Mouse (Mus musculus) gastrocnemius, postnatal 4 days (tissue): Measurements from ENCODE around the gene Qrich1. TPM values are rescaled to one million over a fixed set of nuclear protein-coding genes. Genes with fewer than 3 reads are reported as not detected.
"Not testable (repeated sequence)": the region's sequence is repeated elsewhere in the genome, so short reads cannot be mapped to it uniquely, and the experiment has no call there.

Experiments
- DNase-seq, 2 experiments: peaks; one replicate each; pipeline ENCODE4 v3.0.0; 2021 to 2022; ENCODE audit warnings: low spot score in 2 of 2, mixed read lengths in 2 of 2
- microRNA-seq: library from miRNA; unstranded; fragments of <30 nt; microRNA quantifications from one replicate; pipeline ENCODE4 v1.2.0, GENCODE M21; 2021
- total RNA-seq, 2 experiments: library from RNA; stranded (reverse); gene quantifications; 2 replicates each; pipeline ENCODE4 v1.2.3; 2021

Gene Qrich1
- total RNA-seq, 2 experiments from 2014 or later = 109 to 123 TPM

DNA sequence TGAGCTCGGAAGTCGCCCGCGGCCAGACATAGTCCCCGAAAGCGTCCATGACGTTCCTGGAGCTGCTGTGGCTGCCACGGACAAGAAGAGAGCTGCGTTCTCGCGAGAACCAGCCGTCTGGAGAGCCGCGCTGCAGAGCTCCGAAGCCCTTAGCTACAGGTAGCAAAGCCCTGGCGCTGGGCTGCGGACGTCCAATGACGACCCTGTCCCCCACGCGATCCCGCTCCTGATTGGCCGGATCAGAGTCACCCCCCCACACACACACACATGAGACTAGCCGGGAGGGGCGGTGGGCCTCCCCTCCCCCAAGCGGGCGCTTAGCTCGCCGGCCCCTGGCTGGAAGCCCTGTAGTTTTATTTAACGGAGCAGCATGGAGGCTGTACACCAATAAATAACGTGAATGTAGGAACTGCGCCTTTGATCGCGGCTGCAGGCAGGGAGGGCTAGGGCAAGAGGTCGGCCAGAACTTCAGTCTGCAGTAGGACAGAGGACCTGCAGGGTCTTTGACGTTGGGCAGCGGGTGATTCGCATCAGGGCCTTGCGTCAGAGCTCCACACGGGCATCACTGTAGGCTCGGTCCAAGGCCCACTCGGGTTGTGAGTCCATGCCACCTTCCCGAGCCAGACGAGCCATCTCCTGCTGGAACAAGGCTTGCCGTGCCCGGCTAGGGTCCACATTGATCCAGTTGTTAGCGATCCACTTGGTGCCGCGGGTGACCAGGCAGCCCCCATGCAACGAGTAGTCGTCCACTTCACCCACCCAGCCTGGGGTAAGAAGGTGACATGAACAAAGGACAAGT lies 62.1 kb downstream of the Qrich1 start, which contains the start of gene Wdr6:
Wdr6 (minus strand) TSS at position 195 of the 799 bp plus-strand sequence.
- peak; percentile 84 to 90 for DNase-seq

DNA sequence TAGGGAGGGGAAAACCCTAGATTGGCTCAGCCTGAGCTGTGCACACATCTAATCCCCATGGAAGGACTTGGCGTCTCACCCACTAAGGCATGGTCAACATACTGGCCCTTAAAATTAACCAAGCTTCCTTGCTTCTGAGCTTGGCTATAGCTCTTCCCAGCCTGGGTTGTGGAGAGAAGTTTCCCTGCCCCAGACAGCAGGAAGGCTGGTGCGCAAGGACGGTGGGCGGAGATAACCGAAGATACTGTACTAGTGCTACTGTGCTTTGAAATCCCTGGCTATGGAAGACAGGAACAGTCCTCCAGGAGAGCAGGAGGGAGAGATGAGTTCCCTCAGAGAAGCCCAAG lies 62.7 kb downstream of the Qrich1 start:
- DNase-seq = no peak

DNA sequence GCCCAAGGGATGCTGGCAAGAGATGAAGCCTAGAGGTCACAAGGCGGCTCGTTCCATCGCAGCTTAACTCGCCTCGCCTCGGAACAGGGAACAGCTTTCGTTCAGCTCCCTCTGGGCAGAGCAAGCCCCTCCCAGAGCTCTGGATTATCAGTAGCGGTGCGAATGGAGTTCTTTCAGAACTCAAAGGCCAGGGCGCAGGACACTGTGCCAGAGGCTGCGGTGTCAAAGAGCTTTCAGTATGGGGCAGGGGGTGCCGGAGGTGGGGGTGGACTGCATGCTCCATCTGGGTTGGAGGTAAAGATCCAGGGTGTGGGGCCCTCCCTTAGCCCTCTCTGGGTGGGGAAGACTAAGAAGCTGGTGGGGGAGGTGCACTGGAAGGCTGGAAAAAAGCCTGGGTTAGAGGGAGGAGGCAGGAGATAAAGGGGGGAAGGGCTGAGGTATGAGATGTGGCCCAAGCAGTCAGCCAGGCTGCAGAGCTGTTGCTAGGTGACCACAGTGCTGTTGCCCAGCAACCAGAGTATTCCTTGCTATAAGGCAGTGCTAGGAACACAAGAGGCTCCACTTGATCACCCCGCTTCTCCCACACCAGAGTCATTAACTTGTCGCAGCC lies 71.1 kb downstream of the Qrich1 start:
- DNase-seq = peak in 1 of 2 experiments; percentile 61

DNA sequence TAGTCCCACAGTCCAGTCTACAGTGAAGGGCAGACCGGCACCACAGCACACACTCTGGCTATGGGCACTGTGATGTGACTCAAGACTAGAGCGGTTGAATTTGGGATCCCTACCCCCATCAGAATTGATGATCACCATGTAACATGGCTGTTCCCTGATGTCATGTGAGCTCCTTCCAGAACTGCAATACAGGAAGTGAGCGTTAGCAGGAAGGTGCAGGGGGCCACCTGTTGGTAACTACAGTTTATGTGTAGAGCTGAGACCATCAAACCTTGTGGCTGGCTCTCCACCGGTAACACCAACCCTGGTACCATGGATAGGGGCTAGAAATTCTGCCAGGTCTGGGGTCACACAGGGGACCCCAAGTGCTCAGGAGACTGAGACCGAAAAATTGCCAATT lies 72.6 kb downstream of the Qrich1 start:
- no peak for DNase-seq

DNA sequence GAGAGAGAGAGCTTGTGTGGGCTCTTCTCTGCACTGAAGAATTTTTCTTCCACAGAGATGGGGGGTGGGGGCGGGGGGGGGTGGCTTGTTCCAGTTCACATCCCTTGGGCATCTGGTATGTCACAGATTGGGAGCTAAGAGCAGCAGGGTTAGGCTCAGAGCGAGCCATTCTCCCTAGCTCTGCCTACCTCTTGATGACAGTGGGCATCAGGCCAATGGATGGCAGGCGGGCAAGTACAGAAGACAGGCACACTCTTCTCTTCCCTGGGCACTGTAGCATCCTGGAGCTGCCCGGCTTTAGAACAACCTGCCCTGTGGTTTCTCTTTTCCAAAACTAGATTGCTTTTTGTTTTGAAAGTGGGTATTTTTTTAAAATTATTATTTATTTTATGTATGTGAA lies 74.9 kb downstream of the Qrich1 start:
- DNase-seq = no peak

DNA sequence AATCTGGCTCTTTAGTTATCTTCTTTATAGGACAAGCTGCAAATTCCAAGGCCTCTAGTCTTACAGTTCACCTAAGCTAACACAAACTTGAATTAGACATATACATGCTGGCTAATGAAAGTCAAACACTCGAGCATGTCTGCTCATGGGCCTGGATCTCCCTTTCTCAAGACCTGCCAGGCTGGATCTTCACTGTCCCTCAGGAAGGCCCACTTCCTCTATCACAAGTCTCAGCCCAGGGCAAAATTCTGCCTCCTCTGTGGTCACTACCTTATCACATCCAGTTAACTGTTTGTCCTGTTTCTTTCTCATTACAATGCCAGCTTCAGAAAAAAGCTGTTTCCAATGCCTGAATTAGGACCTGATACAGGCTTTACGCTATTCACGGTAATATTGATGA lies 77.7 kb downstream of the Qrich1 start:
- DNase-seq = no peak

DNA sequence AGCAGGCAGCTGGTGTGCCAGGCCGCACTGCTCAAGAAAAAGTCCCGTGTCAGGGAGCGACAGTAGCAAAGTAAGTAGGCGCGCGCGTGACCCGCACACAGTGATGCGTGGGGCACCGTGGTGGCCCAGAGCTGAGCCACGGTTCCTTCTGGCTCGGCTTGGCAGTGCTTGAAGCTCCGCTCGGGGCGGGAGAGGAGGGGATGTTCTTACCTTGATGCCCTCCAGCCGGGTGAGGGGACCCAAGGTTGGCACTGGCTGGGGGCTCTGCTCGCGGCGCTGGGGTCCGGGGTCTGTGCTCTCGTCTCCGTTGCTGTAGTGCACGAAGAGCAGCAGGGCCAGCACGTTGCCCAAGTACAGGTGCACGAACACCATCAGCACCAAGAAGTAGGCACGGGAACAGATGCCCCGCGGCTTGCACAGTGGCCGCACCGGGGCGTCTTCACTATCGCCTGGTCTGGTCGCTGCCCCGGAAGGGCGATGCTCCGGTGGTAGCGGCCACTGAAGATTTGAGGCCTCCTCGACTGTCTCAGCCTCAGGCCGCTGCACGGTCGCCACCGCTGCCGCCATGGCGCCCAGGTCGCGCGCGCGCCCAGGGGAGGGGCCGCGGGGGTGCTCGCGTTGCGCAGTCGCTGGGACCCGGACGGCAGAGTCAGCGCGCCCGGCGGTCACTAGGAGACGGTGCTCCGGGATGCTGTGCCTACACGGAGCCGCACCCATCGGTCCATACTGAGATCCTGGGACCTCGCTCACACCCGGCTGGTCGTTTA lies 80.6 kb downstream of the Qrich1 start, which contains the start of gene P4htm:
P4htm (minus strand) TSS at position 670 of the 767 bp plus-strand sequence.
- DNase-seq = peak; percentile 58 to 75

DNA sequence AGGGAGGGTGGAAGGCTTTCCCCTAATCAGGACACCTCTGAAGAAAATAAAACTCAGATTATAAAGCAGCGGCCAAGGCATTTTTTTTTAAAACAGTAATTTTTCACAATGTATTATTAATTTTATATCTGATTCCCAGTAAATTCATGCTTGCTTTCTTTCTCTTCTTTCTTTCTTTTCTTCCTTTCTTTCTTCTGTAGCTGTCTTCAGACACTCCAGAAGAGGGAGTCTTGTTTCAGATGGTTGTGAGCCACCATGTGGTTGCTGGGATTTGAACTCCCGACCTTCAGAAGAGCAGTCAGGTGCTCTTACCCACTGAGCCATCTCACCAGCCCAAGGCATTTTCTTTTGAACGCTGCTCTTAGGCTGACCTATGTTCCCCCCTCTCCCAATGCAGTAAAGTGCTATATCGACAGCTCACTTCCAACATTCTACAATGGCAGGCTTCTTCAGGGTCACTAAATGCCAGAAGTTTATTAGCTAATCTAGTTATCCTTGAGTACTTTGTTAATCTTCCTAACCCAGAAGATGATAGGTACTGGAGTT lies 82.5 kb downstream of the Qrich1 start:
- DNase-seq = no peak

DNA sequence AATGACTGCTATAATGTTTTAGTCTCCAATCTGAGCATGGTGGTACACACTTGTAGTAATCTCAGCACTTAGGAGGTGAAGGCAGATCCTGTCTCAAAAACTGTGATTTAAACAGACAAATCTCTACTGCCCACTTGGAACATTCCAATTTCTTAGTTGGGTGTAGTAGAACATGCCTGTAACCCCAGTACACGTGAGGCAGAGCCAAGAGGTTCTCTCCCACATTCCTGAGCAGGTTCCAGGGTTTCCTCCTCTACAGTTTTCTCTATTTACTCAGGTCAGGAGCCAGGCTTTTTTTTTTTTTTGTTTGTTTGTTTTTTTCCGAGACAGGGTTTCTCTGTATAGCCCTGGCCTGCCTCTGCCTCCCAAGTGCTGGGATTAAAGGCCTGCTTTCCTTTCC lies 83.4 kb downstream of the Qrich1 start:
- DNase-seq = no peak

DNA sequence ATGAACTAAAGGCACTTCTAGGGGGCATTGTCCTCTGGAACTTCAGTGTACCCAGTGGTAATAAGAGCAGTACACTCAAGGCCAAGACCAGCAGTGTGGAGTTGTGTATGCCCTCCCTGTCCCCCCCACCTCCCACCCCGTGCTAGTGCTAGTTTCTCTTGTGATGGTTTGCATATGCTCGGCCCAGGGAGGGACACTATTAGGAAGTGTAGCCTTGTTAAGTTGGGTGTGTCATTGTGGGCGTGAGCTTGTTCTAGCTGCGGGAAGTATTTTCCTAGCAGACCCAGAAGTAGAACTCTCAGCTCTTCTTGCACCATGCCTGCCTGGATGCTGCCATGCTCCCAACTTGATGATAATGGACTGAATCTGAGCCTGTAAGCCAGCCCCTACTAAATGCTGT lies 85.4 kb downstream of the Qrich1 start:
- no peak for DNase-seq

DNA sequence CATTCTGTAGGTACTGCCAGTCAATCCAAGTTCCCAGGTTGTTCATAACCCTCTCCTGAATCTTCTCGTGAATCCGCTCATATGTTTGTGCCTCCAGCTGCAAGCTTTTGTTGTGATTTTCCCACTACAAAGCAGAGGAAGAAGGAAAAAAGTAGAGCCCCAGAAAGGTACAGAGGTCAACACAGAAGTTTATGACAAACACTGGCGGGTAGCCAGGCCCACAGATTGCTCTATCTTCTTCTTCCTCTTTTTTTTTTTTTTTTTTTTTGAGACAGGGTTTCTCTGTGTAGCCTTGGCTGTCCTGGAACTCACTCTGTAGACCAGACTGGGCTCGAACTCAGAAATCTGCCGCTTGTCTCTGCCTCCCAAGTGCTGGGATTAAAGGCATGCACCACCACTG lies 91.3 kb downstream of the Qrich1 start:
- not testable (repeated sequence) for DNase-seq

DNA sequence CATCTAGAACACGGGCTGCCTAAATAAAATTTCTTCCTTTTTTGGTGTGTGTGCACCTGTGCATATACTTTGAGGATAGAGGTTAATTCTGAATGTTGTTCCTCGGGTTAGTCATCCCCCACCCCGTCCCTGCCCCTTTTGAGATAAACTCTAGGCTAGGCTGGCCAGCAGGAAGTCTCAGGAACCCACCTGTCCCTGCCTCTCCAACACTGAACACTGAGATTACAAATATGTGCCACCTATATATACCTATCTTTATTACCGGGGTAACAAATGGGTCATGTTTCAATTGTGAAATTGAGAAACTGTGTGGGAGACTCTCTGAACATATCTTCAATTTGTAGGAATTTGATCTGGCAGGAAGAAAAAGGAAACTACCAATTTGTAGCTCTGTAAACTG lies 92.3 kb downstream of the Qrich1 start:
- no peak for DNase-seq

Small RNAs within 50 kb of the gene (microRNA-seq; reads per million reads assigned to microRNA genes)
- gene Gm24083 (not detected), gene Mir191 (not detected), gene Mir425 (621 reads per million, percentile 71 among the genes with 10 or more reads in this experiment)

Other genes starting within 250 kb of the Qrich1 start
- gene Nicn1, start 226.4 kb upstream of the Qrich1 start, total RNA-seq = 10 to 100 TPM; 15.9 to 16.7 TPM
- gene Amt, start 220.0 kb upstream of the Qrich1 start, total RNA-seq = 1 to 10 TPM; 2.4 to 3.1 TPM
- gene Rhoa, start 210.7 kb upstream of the Qrich1 start, total RNA-seq = 100 to 1,000 TPM; 272 TPM
- gene Tcta, start 210.6 kb upstream of the Qrich1 start, total RNA-seq = 10 to 100 TPM; 24.7 to 33.9 TPM
- gene Gpx1, start 177.9 kb upstream of the Qrich1 start, total RNA-seq = 100 to 1,000 TPM in 1 of 2 experiments, 10 to 100 TPM in 1; 91.8 to 108 TPM
- gene Usp4, start 169.0 kb upstream of the Qrich1 start, total RNA-seq = 10 to 100 TPM; 77.2 to 93.2 TPM
- 1 to 10 TPM in 1 of 2 experiments, under 1 TPM in 1; 0.57 to 1.2 TPM for gene 1700102P08Rik, start 124.0 kb upstream of the Qrich1 start, total RNA-seq
- gene Ccdc36, start 88.3 kb upstream of the Qrich1 start, total RNA-seq = under 1 TPM; 0.21 to 0.25 TPM
- gene BC048562, start 80.3 kb upstream of the Qrich1 start, total RNA-seq = not detected
- gene Ccdc71, start 56.3 kb upstream of the Qrich1 start, total RNA-seq = 10 to 100 TPM; 27.0 to 31.3 TPM
- 10 to 100 TPM; 13.4 to 15.3 TPM for gene Klhdc8b, start 55.2 kb upstream of the Qrich1 start, total RNA-seq
- 100 to 1,000 TPM; 180 to 191 TPM for gene Lamb2, start 37.1 kb upstream of the Qrich1 start, total RNA-seq
- gene Usp19, start 26.2 kb upstream of the Qrich1 start, total RNA-seq = 100 to 1,000 TPM; 107 to 126 TPM
- 10 to 100 TPM; 93.1 to 96.0 TPM for gene Qars, start 9.1 kb upstream of the Qrich1 start, total RNA-seq
- 10 to 100 TPM; 78.6 to 92.9 TPM for gene Impdh2, start 43.5 kb downstream of the Qrich1 start, total RNA-seq
- 10 to 100 TPM; 39.6 to 46.7 TPM for gene Ndufaf3, start 50.6 kb downstream of the Qrich1 start, total RNA-seq
- 10 to 100 TPM; 11.5 to 14.6 TPM for gene Dalrd3, start 53.1 kb downstream of the Qrich1 start, total RNA-seq
- gene Wdr6, start 61.9 kb downstream of the Qrich1 start, total RNA-seq = 10 to 100 TPM; 27.7 to 32.2 TPM
- gene P4htm, start 80.9 kb downstream of the Qrich1 start, total RNA-seq = 1 to 10 TPM; 5.0 to 5.5 TPM
- 10 to 100 TPM; 58.2 to 68.8 TPM for gene Arih2, start 132.6 kb downstream of the Qrich1 start, total RNA-seq
- 10 to 100 TPM; 68.4 to 75.8 TPM for gene Slc25a20, start 145.3 kb downstream of the Qrich1 start, total RNA-seq
- 100 to 1,000 TPM; 103 to 104 TPM for gene Prkar2a, start 172.5 kb downstream of the Qrich1 start, total RNA-seq